Mouse (Mus musculus) midbrain, embryonic 14.5 days (tissue): ENCODE results near the gene Gm20695. TPM values are rescaled to one million over a fixed set of nuclear protein-coding genes. Genes with fewer than 3 reads are reported as not detected.

ENCODE experiments used
- ATAC-seq: fragments of 200-750 bp; cut with Nextera tagmentation; 2 replicates; pipeline ENCODE4 v1.8.0; 2017; ENCODE audit warnings: moderate number of reproducible peaks, moderate library complexity; ENCODE audit not compliant: low FRiP score, low TSS enrichment
- DNase-seq: peaks from one replicate; pipeline ENCODE4 v3.0.0-alpha.2; 2015
- H3K27ac ChIP-seq: fragments of 300-500 bp; sonication (generic); replicated peaks from 2 replicates; pipeline ENCODE4 v1.5.1; 2014; ENCODE audit warnings: mild to moderate bottlenecking, low read depth, low read length, moderate library complexity
- H3K27me3 ChIP-seq: fragments of 300-500 bp; sonication (generic); 2 replicates; pipeline ENCODE4 v1.6.1; 2014; ENCODE audit warnings: low read length, control low read depth, mixed read lengths; ENCODE audit not compliant: control insufficient read depth, insufficient read depth
- H3K36me3 ChIP-seq: fragments of 300-500 bp; sonication (generic); 2 replicates; pipeline ENCODE4 v1.6.1; 2014; ENCODE audit warnings: low read length, control low read depth; ENCODE audit not compliant: control insufficient read depth, insufficient read depth
- H3K4me1 ChIP-seq: fragments of 300-500 bp; sonication (generic); 2 replicates; pipeline ENCODE4 v1.6.1; 2014; ENCODE audit warnings: mild to moderate bottlenecking, antibody characterized with exemption, low read length, control low read depth; ENCODE audit not compliant: control insufficient read depth, insufficient read depth
- H3K4me2 ChIP-seq: fragments of 300-500 bp; sonication (generic); 2 replicates; pipeline ENCODE4 v1.6.1; 2014; ENCODE audit warnings: mild to moderate bottlenecking, low read length, moderate library complexity
- H3K4me3 ChIP-seq: fragments of 300-500 bp; sonication (generic); replicated peaks from 2 replicates; pipeline ENCODE4 v1.5.1; 2014; ENCODE audit warnings: low read depth, low read length
- H3K9ac ChIP-seq: fragments of 300-500 bp; sonication (generic); replicated peaks from 2 replicates; pipeline ENCODE4 v1.6.1; 2014; ENCODE audit warnings: mild to moderate bottlenecking, low read length, moderate library complexity
- H3K9me3 ChIP-seq: fragments of 300-500 bp; sonication (generic); 2 replicates; pipeline ENCODE4 v1.6.1; 2016; ENCODE audit warnings: low read length, control low read depth, mixed read lengths; ENCODE audit not compliant: control insufficient read depth
- WGBS: fragments of 180-500 bp; shearing (Covaris S2); extraction: QIAGEN DNeasy Blood & Tissue Kit; methylation state at CpG from one replicate; pipeline ENCODE4 v1.1.7; 2014; 5-methylcytosine and 5-hydroxymethylcytosine counted together
- microRNA-seq: library from miRNA; unstranded; fragments of <30 nt; microRNA quantifications from one replicate; pipeline ENCODE4, GENCODE M21; 2016
- polyA plus RNA-seq: library from polyadenylated mRNA; unstranded; fragments of >200 nt; fragmentation: Nextera tagmentation; extraction: Ambion mirVana; gene quantifications from 2 replicates; pipeline ENCODE4 v1.2.1, GENCODE M21; 2014

Gene Gm20695
- polyA plus RNA-seq, 1 experiment from 2014 or later, result 3.7 TPM

DNA sequence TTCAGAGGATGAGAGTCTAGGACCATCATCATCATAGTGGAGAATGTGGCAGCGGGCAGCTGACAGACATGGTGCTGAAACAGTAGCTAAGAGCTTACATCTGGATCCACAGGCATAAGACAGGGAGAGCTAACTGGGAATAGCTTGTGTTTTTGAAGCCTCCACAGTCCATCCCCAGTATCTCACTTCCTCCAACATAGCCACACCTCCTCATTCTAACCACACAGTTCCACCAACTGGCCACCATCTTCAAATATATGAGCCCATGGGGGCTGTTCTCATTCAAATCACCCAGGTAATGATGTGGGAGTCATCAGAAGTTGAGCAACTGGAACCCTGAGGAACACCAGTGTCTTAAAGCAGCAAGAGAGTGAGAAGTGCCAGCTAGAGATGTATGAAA, 66.7 kb downstream of the Gm20695 start:
- H3K4me1 ChIP-seq, result no peaks in the 10 kb centered on the region
- H3K27me3 ChIP-seq, result no peaks in the 10 kb centered on the region
- H3K36me3 ChIP-seq, result no peaks in the 10 kb centered on the region
- DNase-seq (no peak), ATAC-seq (no peak)
- H3K9ac ChIP-seq, result no peak overlapping the region
- no peak overlapping the region for H3K4me3 ChIP-seq
- H3K27ac ChIP-seq, result no peak overlapping the region
- WGBS, result 96% methylated on average over 1 of the region's 1 CpGs
- H3K9me3 ChIP-seq, result no peaks in the 10 kb centered on the region
- H3K4me2 ChIP-seq, result no peak overlapping the region

DNA sequence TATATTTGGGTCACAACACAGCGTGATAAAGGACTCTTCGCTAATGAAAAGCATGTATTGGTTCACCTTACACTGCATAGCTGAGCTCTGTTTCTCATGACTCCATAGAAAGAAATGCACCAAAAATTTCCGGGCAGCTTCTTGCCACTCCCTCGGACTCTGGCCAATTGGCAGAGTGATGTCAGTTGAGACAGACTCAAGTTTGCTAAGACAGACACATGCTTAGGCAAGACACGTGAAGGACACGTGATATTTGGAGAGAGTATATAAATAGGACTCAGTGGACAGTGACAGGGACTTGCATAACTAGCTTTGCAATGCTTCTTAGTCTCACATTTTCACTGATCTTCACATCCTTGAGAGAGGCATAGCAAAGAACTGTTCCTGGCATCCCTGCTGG, 71.9 kb downstream of the Gm20695 start:
- Histone ChIP-seq H3K36me3 (no peaks in the 10 kb centered on the region), H3K27ac (no peak overlapping the region), H3K9ac (no peak overlapping the region), H3K4me3 (no peak overlapping the region), H3K4me2 (no peak overlapping the region), H3K4me1 (no peaks in the 10 kb centered on the region), H3K9me3 (no peaks in the 10 kb centered on the region), H3K27me3 (no peaks in the 10 kb centered on the region)
- WGBS, result 90% methylated on average over 6 of the region's 6 CpGs
- DNase-seq (no peak), ATAC-seq (no peak)

- H3K4me2 ChIP-seq, result no peak overlapping the region
- H3K9ac ChIP-seq, result no peak overlapping the region
- H3K9me3 ChIP-seq, result no peaks in the 10 kb centered on the region
- no peaks in the 10 kb centered on the region for H3K4me1 ChIP-seq
- 77% methylated on average over 2 of the region's 2 CpGs for WGBS
- ATAC-seq (no peak), DNase-seq (no peak)
- H3K27me3 ChIP-seq, result no peaks in the 10 kb centered on the region
- H3K36me3 ChIP-seq, result no peaks in the 10 kb centered on the region
- no peak overlapping the region for H3K27ac ChIP-seq
- H3K4me3 ChIP-seq, result no peak overlapping the region
These were observed 74.8 kb downstream of the Gm20695 start for GRCm38 (mm10) chr16:3959261-3959660.

DNA sequence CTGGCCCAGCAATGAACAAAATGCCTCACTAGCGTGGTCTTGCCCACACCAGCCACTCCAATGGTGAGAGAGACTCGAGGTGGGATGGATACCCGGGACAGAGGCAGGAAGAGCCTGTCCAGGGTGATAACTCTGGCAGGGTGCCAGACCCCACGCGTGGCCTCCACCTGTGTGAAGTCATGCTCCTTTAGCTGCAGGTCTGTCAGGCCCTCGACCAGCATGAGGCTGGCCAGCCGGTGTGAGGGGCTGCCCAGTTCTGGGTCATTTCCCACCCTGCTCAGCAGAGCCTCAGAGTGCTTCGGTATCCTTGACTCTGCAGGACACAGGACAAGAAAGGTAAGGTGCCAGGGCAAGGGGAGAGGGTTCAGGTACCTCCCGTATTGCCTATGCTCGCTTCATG, 80.5 kb downstream of the Gm20695 start:
- Histone ChIP-seq H3K36me3 (no peaks in the 10 kb centered on the region), H3K4me1 (no peaks in the 10 kb centered on the region), H3K27ac (no peak overlapping the region), H3K9ac (no peak overlapping the region), H3K4me2 (no peak overlapping the region), H3K27me3 (no peaks in the 10 kb centered on the region), H3K9me3 (no peaks in the 10 kb centered on the region), H3K4me3 (no peak overlapping the region)
- DNase-seq, result no peak
- no peak for ATAC-seq
- WGBS, result 87% methylated on average over 10 of the region's 10 CpGs

DNA sequence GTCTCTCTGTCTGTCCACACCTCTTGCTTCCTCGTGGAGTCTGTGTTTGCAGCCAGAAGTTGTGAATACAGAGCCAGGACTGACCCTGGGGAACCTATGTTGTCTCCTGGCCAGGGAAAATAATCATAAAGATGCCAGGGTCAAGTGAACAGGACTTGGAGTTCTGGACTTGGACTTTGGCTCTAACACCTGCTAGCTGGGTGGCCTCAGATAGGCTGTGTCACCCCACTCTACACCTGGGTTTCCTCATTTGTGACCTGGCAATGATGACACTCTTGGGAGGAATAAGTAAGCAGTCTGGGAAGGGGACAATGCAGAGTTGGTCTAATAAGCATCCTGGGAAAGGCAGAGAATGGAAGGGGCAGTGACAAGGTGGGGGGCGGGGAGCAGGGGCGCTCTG, 81.1 kb downstream of the Gm20695 start:
- no peak for ATAC-seq
- Histone ChIP-seq H3K36me3 (no peaks in the 10 kb centered on the region), H3K9ac (no peak overlapping the region), H3K27ac (no peak overlapping the region), H3K4me2 (no peak overlapping the region), H3K9me3 (no peaks in the 10 kb centered on the region), H3K4me1 (no peaks in the 10 kb centered on the region), H3K4me3 (no peak overlapping the region), H3K27me3 (no peaks in the 10 kb centered on the region)
- WGBS, result 85% methylated on average over 3 of the region's 3 CpGs
- DNase-seq, result no peak

Small RNAs within 50 kb of the gene (microRNA-seq; reads per million reads assigned to microRNA genes)
- gene Gm23493, result not detected

Other genes with a start within 250 kb of the Gm20695 start
- gene Mefv, start 166.6 kb upstream of the Gm20695 start, polyA plus RNA-seq, result not detected in 2 replicates
- 30.5 and 35.4 TPM in 2 replicates for gene Zfp263, start 140.6 kb upstream of the Gm20695 start, polyA plus RNA-seq
- not detected in 2 replicates for gene Olfr15, start 53.8 kb upstream of the Gm20695 start, polyA plus RNA-seq
- 2.2 and 3.2 TPM in 2 replicates for gene Zfp174, start 37.4 kb upstream of the Gm20695 start, polyA plus RNA-seq
- 100 and 102 TPM in 2 replicates for gene Naa60, start 12.3 kb upstream of the Gm20695 start, polyA plus RNA-seq
- 16.2 and 18.5 TPM in 2 replicates for gene Zfp597, start 87 bp upstream of the Gm20695 start, polyA plus RNA-seq
- 9.1 and 11.2 TPM in 2 replicates for gene 1700037C18Rik, start 24.0 kb downstream of the Gm20695 start, polyA plus RNA-seq
- 33.9 and 36.8 TPM in 2 replicates for gene Cluap1, start 24.2 kb downstream of the Gm20695 start, polyA plus RNA-seq
- 0.66 and 1.2 TPM in 2 replicates for gene Nlrc3, start 92.0 kb downstream of the Gm20695 start, polyA plus RNA-seq
- gene Slx4, start 119.1 kb downstream of the Gm20695 start, polyA plus RNA-seq, result 30.0 and 40.0 TPM in 2 replicates
- 5.9 and 7.0 TPM in 2 replicates for gene Dnase1, start 152.3 kb downstream of the Gm20695 start, polyA plus RNA-seq
- gene Trap1, start 193.2 kb downstream of the Gm20695 start, polyA plus RNA-seq, result 47.0 and 49.2 TPM in 2 replicates